Mouse (Mus musculus): Measurements from ENCODE around the gene Ap2b1.
"Not testable (repeated sequence)": the region's sequence is repeated elsewhere in the genome, so short reads cannot be mapped to it uniquely, and the experiment has no call there.

Ap2b1 gene

DNA sequence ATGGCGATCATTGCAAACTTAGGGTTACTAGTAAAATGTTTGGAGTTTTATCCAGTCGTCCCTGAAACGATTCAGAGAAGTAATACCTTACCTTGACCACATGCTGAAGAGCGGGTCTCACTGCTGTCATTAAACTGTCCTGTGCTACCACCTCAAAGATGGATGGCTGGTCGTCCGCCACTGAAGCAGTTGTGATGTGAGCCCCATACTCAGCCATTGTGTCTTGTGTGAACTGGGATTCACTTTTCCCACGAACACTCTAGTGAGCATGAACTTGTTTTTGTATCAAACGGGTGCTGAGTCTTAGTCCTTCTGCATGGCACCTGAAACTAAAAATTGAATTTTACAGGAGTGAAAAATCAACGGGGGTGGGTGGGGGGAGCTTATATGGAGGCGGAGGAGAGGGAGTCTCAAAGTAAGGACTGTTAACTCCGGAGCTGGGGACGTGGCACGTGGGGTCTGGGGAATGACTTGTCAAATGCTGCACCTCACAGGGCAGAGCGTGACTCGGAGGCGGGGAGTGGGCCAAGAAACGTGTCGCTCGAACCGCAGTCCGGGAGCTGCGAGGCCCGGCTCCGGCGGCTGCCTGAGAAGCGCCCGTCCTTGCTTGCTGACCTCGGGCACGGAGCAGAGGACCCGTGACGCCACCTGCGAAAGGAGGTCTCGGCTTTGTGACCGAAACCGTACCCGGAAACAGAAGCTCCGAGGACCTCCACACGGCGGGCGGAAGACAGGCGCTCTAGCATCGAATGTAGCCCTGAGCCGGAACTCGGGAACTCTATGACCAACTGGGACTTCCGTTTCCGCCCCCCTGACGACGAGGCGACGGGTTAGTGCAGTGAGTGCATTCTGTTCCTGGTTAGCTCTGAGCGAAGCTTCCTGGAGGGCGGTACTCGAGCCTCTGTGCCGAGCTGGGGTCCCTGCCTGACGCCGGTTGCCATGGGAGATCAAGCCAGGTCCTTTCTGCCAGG lies at the start of gene Ap2b1:
Ap2b1 (plus strand) TSS at position 800 of the 971 bp plus-strand sequence.
- peak; percentile 79 to 84 for DNase-seq (ENCODE audit: low spot score in 2 of 2)

- DNase-seq (ENCODE audit: low spot score in 2 of 2): not testable (repeated sequence)
Observed at GRCm38 (mm10) chr11:83257211-83257610, 41.6 kb upstream of the Ap2b1 start.

DNA sequence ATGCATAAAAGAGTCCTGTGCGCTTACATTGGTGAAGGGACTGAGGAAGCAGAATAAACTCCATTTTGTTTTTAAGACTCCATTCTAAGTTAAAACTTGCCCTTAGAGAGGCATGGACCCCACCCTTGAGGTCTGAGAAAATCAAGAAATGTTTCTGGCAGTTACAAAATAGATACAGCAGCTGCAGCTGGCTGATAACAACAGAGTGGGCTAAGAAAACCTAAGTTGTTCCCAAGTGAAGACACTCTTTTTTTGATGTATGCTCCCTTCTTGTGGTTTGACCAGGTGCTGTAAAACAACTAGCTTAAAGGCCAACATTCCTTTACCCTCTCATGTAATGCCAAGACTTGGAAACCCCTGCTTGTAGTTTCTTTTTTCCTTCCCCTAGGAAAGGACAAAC lies 36.2 kb upstream of the Ap2b1 start:
- DNase-seq (ENCODE audit: low spot score in 2 of 2): no peak

DNA sequence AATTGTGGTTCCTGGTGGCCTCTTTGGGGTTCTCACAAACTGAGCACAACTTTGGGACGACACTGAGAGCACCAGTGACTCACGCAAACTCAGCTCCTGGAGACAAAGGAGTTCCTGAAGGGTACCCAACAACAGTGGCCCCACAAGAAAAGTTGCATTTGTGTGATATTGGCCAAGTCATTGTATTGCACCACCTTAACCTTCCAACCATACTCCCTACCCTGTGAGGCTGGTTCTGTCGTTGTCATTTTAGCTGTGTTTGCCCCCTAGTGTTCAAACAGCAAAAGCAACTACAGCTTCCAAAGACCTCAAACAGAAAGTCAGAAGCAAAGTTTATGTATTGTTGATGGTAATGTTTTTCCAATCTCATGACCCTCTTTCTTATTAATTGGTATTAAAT lies 35.7 kb upstream of the Ap2b1 start:
- DNase-seq (ENCODE audit: low spot score in 2 of 2): no peak

- no peak for DNase-seq (ENCODE audit: low spot score in 2 of 2)
Observed at GRCm38 (mm10) chr11:83270842-83271150, 28.0 kb upstream of the Ap2b1 start.

GRCm38 (mm10) chr11:83271151-83271950 lies 27.5 kb upstream of the Ap2b1 start:
- peak; percentile 64 to 77 for DNase-seq (ENCODE audit: low spot score in 2 of 2)

- no peak for DNase-seq (ENCODE audit: low spot score in 2 of 2)
Observed at GRCm38 (mm10) chr11:83271951-83272843, 26.6 kb upstream of the Ap2b1 start.

DNA sequence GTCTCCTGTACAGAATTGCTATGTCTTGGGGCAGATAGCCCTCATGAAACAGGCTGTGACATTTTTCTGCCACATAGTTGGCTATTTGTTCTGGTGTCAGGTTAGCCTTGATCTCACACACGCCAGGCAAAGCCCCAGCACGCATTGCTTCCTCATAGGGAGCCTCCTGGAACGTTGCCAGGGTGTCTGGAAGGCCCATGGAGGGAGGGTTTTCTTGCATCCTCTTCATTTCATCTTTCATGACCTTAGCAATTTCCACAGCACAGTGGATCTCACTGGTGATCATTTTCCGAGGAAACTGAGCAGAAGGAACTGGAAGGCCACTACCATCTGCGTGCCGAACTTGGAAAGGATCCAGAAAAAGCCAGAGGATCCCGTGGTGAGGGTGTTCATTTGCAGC lies 22.6 kb upstream of the Ap2b1 start:
- no peak for DNase-seq (ENCODE audit: low spot score in 2 of 2)

DNA sequence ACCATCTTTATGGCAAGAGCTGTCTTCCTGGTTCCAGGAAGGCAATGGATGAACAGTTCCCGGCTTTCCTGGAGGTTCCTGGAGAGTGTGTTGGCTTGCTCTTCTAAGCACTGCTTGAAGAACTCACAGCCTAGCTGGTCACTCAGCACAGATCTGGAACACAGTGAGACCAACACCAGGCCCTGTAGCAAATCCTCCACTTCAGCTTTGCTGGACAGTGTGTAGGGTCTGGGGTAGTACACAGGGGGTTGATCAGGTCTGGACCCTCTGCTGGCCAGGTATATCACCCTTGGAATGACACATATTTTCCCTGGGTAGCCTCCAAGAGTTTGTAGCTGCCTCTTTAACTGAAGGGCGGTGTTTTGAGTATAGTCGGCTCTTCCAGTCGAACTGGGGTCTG lies 19.8 kb upstream of the Ap2b1 start:
- no peak for DNase-seq (ENCODE audit: low spot score in 2 of 2)

- no peak for DNase-seq (ENCODE audit: low spot score in 2 of 2)
Observed at GRCm38 (mm10) chr11:83279691-83280090, 19.1 kb upstream of the Ap2b1 start.

GRCm38 (mm10) chr11:83282084-83282483 lies 16.7 kb upstream of the Ap2b1 start:
- DNase-seq (ENCODE audit: low spot score in 2 of 2): no peak

DNA sequence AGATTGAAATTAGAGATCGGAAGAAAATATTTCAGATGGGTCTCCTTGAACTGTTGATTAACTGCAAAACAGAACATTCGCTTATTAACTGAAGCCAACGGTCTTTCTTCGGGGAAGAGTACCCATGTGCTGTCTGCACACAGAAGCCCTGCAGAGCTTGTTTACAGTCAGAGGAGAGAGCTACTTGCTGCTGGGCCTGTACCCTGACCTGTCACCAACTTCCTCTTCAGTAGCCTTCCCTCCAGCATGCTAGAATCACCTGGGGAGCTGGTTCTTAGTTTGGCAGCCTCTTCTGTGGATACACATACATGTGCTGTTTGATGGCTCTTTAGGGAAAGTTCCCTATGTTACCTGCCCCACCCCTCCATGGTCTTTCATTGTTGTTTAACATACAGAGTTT lies 13.2 kb upstream of the Ap2b1 start:
- no peak for DNase-seq (ENCODE audit: low spot score in 2 of 2)

DNA sequence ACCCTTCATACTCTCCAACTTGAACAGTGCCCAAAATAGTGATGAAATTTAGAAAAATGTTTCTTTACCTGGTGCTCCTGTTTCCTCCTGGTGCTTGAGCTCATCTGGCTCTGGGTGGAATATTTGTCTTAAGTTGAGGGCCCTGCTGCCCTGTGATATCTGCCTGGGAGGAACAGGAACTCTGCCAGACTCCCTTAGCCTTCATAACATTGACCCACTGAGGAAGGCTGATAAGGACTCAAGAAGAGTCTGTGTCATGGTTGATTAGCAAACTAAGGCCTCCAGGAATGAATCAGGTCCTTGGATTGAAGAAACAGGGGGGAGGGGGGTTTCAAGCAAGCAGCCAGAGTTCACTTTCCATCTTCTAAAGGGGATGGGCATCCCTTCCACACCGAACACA lies 12.3 kb upstream of the Ap2b1 start, which contains the start of gene Slfn14:
Slfn14 (minus strand) TSS at position 161 of the 400 bp plus-strand sequence.
- peak in 1 of 2 experiments; percentile 23 for DNase-seq (ENCODE audit: low spot score in 2 of 2)

GRCm38 (mm10) chr11:83289036-83289435 lies 9.8 kb upstream of the Ap2b1 start:
- no peak for DNase-seq (ENCODE audit: low spot score in 2 of 2)

DNA sequence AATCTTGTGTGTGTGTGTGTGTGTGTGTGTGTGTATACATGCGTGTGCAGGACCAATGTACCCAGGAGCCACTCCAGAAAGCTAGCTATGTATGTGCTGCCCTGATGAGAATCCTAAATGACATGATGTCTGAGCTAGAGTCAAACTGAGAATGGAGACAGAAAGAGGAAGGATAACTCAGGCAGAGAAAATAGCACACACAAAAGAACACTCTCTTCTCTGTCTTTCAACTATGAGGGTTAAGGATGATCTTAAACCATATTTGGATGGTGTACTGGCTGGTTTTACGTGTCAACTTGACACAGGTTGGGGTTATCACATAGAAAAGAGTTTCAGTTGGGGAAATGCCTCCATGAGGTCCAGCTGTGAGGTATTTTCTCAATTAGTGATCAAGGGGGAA lies 9.2 kb upstream of the Ap2b1 start:
- DNase-seq (ENCODE audit: low spot score in 2 of 2): no peak

- DNase-seq (ENCODE audit: low spot score in 2 of 2): peak; percentile 86 to 89
Observed at GRCm38 (mm10) chr11:83291375-83292250, 7.2 kb upstream of the Ap2b1 start.

GRCm38 (mm10) chr11:83292251-83292587 lies 6.6 kb upstream of the Ap2b1 start:
- DNase-seq (ENCODE audit: low spot score in 2 of 2): no peak

GRCm38 (mm10) chr11:83293182-83293581 lies 5.6 kb upstream of the Ap2b1 start:
- DNase-seq (ENCODE audit: low spot score in 2 of 2): no peak

DNA sequence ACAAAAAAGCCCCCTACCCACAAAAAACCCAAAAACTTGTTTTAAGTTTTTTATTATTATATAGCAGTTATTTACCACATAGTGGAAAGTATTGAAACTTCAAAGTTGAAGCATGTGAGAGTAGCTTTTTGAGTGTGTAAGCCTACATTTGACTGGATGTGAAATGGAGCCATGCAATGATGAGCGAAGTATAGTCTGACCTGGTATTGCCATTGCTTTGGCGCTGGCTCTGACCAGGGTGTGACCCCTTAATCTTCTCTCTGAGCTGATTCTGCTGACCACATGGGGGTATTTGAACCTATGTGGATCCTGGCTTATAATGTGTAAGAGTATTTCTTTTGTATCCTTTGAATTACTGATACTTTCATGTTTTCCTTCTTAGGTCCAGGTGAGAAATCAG lies 4.7 kb upstream of the Ap2b1 start:
- no peak for DNase-seq (ENCODE audit: low spot score in 2 of 2)

DNA sequence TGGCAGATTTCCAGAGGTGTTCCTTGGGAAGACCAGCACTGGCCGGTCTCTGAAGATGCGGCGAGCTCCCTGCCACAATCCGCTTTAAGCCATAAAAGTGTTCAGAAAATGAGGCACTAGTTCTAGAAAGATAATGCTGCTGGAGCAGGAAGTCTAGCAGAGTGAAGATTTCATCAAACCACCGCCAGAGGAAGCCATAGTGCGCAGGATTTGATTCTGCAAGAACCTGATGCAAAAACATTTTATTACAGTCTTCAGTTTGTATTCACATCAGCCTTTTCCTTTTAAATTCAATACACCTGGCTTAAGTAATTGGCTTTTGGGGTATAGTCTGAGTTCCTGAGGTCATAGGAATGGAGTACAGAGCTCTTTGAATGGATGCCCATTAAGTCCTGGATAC lies 1.0 kb upstream of the Ap2b1 start:
- DNase-seq (ENCODE audit: low spot score in 2 of 2): no peak

DNA sequence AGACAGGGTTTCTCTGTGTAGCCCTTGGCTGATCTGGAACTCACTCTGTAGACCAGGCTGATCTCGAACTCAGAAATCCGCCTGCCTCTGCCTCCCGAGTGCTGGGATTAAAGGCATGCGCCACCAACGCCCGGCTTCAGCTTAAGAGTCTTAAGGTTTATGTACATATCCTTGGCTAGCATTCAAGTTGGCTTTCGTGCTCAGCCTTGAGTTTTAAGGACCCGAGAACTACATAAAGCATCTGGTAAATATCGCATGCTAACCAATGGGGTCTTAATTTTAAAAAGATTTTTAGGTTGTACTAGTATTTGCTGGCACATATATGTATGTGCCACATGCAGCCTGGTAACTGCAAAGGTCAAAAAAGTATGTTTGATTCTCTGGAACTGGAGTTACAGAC lies 900 bp downstream of the Ap2b1 start:
- DNase-seq (ENCODE audit: low spot score in 2 of 2): no peak
